Mouse (Mus musculus) cortical plate, adult 2 months (tissue): ENCODE data around the gene Tomm40.

Experiments
- CTCF ChIP-seq: fragments of 200-500 bp; IDR thresholded peaks from 2 replicates; pipeline ENCODE4 v1.5.1; 2011; ENCODE audit warnings: mild to moderate bottlenecking, control low read depth, low read length; ENCODE audit not compliant: insufficient read depth; ENCODE audit errors: extremely low read depth
- POLR2A ChIP-seq: fragments of 200-500 bp; IDR thresholded peaks from 2 replicates; pipeline ENCODE4 v1.6.1; 2011; ENCODE audit warnings: mild to moderate bottlenecking, low read length, control low read depth; ENCODE audit not compliant: insufficient read depth; ENCODE audit errors: extremely low read depth

GRCm38 (mm10) chr7:19712414-19712813, 2.8 kb downstream of the Tomm40 start:
- TF ChIP-seq CTCF (0 out of 2 replicates have a peak, but pooled peaks have one; percentile 14), POLR2A (no peak)
